In the genomic region with DNA sequence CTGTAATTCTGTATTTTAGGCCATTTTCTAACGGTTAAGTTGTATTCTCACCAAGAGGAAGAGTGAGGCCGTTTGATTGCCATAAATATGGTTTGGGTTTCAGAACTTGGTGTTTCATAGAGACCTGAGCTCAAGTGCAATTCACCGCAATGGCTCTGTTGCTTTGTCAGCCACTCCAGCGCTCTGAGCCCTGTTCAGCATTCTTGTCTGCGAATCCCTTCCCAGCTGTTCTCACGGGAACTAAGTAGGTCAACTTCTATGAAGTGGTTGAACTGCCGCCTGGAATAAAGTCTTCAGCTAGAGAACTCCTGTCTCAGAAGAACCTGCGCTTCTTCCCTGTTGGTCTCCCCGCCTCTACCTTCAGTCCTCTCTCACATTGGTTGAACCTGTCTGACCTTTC, we compare ENCODE assay signal across 21 mouse cellular contexts.
A peak's percentile ranks its signal among the peaks of the same experiment; 100 is the strongest.
DNase-seq lines count a peak whose midpoint lies in the region; TF ChIP-seq lines count a peak whose summit lies in the region.
"Had no signal": no experiment of that assay in that cellular context is flagged by ENCODE, and none has a peak within 500 bp of the region (broad histone marks: within the 10 kb centered on the region; RNA-seq: fewer than 3 reads in every experiment).

No protein-coding gene starts in this region.

- intact Hi-C loops in heart, postnatal 14 days (cut with DNase I) = no loop called here
- intact Hi-C loops in left cerebral cortex, adult 2 months (cut with DNase I) = loop anchor here (2.0 to 5.0 kb wide), 2 partner anchors 55 to 72 kb away; no protein-coding TSS in a partner anchor
- intact Hi-C loops in left cerebral cortex, postnatal 10 days (cut with DNase I) = no loop called here

- 0 out of 2 replicates have a peak overlapping the region, but pooled peaks have one; percentile 15 for H3K27ac ChIP-seq in left cerebral cortex, adult 2 months
- H3K27ac ChIP-seq: embryonic facial prominence, embryonic 12.5 days; embryonic facial prominence, embryonic 15.5 days; hindbrain, embryonic 10.5 days; hindbrain, embryonic 13.5 days had no signal

- DNase-seq in heart, adult 11 months = peak; percentile 58
- no peak for DNase-seq in heart, postnatal 14 days
- DNase-seq in left cerebral cortex, adult 2 months (ENCODE audit: extremely low spot score in 1 of 2, low spot score in 2 of 2) = no peak
- no peak for DNase-seq in left cerebral cortex, postnatal 10 days (ENCODE audit: extremely low spot score in 1 of 2, low spot score in 2 of 2)
- peak; percentile 43 for DNase-seq in right cerebral cortex, adult 18-20 months
- no peak for DNase-seq in right cerebral cortex, postnatal 25 days
- DNase-seq in neural tube, embryonic 10.5 days (ENCODE audit: extremely low spot score, low spot score) = no peak
- DNase-seq: adrenal gland, postnatal 10 days; adrenal gland, postnatal 36 days; B cell, adult 2 months; cerebellum, adult 11 months; cerebellum, adult 2 months; cerebellum, adult 9-11 months; cerebellum, postnatal 25 days; gastrocnemius, postnatal 10 days; gastrocnemius, postnatal 36 days; heart, postnatal 36 days had no signal

- H3K4me3 ChIP-seq in left cerebral cortex, adult 2 months = no peak overlapping the region
- H3K4me3 ChIP-seq: embryonic facial prominence, embryonic 12.5 days; embryonic facial prominence, embryonic 15.5 days; hindbrain, embryonic 10.5 days; hindbrain, embryonic 13.5 days had no signal

- TF ChIP-seq CTCF in left cerebral cortex, adult 2 months (IDR thresholded peaks at IDR 0.05) = no peak

Comparison
In these comparisons a context has a peak if more than half of its experiments do, and no peak if none do; other contexts are left out.
1. DNase-seq: peak in heart, adult 11 months (single experiment) and right cerebral cortex, adult 18-20 months (single experiment); none in heart, postnatal 14 days (0 of 2), left cerebral cortex, adult 2 months (0 of 2), left cerebral cortex, postnatal 10 days (0 of 2), right cerebral cortex, postnatal 25 days (single experiment) and neural tube, embryonic 10.5 days (single experiment).